Mouse (Mus musculus) spleen, postnatal 4 days (tissue): ENCODE results near the gene Tlnrd1.

ENCODE experiments used
- DNase-seq, 2 experiments: peaks; one replicate each; pipeline ENCODE4 v3.0.0; 2022; ENCODE audit warnings: low spot score in 2 of 2

Tlnrd1 gene

GRCm38 (mm10) chr7:83844807-83845206 is 39.3 kb downstream of the Tlnrd1 start:
- DNase-seq = no peak

GRCm38 (mm10) chr7:83842486-83843259 is 41.4 kb downstream of the Tlnrd1 start:
- no peak for DNase-seq

- no peak for DNase-seq
These were observed 44.0 kb downstream of the Tlnrd1 start for GRCm38 (mm10) chr7:83840076-83840475.

GRCm38 (mm10) chr7:83838525-83839224 is 45.4 kb downstream of the Tlnrd1 start:
- no peak for DNase-seq
